Mouse (Mus musculus) stomach, postnatal 0 days (tissue): ENCODE data around the gene Emb.

ENCODE experiments used
- CTCF ChIP-seq: IDR thresholded peaks from 2 replicates; pipeline ENCODE4 v1.5.1; 2016; ENCODE audit warnings: antibody characterized with exemption, low read depth, mild to moderate bottlenecking, moderate library complexity
- EP300 ChIP-seq: optimal IDR thresholded peaks from 2 replicates; pipeline ENCODE3; 2016; ENCODE audit warnings: antibody characterized with exemption

DNA sequence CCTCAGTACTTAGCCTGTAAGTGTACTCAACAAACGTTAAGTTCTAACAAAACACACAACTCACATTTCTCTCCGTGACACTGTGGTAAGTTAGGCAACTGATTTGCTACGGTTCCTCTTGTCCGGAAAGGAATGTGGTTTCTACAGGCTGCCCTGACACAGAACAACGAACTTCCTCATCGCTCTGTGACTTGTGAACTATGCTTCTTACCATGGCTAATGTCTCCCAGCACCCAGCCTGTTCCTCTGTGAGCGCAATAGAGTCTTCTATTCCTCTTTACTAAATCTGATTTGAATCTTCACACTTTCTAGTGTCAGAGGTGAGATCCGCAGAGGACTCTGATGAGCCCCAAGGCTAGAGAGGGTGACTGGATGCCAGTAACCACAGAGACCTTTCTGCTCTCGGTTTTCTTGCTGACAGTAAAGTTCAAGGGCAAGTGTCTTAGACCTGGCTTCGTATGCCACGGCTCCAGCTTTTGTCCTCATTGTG lies 3.1 kb downstream of the Emb start:
- TF ChIP-seq EP300 (no peak), CTCF (no peak)
